Mouse (Mus musculus) spleen, postnatal 14 days (tissue): ENCODE results near the gene Igsf23.
"Not testable (repeated sequence)": the region's sequence is repeated elsewhere in the genome, so short reads cannot be mapped to it uniquely, and the experiment has no call there.

Source experiments
- DNase-seq, 2 experiments: peaks; one replicate each; pipeline ENCODE4 v3.0.0; 2021 to 2022; ENCODE audit warnings: low spot score in 2 of 2

Gene Igsf23

GRCm38 (mm10) chr7:19950589-19950988, at the start of gene Igsf23:
Igsf23 (minus strand) TSS chr7:19950756.
- DNase-seq = no peak

GRCm38 (mm10) chr7:19996721-19997120, 46.2 kb upstream of the Igsf23 start:
- DNase-seq = not testable (repeated sequence)

GRCm38 (mm10) chr7:19991165-19991564, 40.6 kb upstream of the Igsf23 start, which contains the start of gene Nlrp9b:
Nlrp9b (plus strand) TSS chr7:19991465.
- DNase-seq = not testable (repeated sequence)

GRCm38 (mm10) chr7:19971516-19971915, 21.0 kb upstream of the Igsf23 start:
- DNase-seq = no peak

- DNase-seq = no peak
Measured at GRCm38 (mm10) chr7:19970196-19970595, 19.6 kb upstream of the Igsf23 start.

- DNase-seq = no peak
Measured at GRCm38 (mm10) chr7:19969541-19970090, 19.1 kb upstream of the Igsf23 start.

- DNase-seq = no peak
Measured at GRCm38 (mm10) chr7:19969106-19969505, 18.6 kb upstream of the Igsf23 start.

GRCm38 (mm10) chr7:19964985-19965579, 14.5 kb upstream of the Igsf23 start, which contains the start of gene Ceacam20:
Ceacam20 (plus strand) TSS chr7:19965412.
- DNase-seq = no peak

- DNase-seq = no peak
Measured at GRCm38 (mm10) chr7:19962423-19962822, 11.9 kb upstream of the Igsf23 start.

- peak; percentile 54 to 73 for DNase-seq
Measured at GRCm38 (mm10) chr7:19956341-19956781, 5.8 kb upstream of the Igsf23 start.

GRCm38 (mm10) chr7:19955861-19956260, 5.3 kb upstream of the Igsf23 start:
- no peak for DNase-seq

GRCm38 (mm10) chr7:19953054-19953453, 2.5 kb upstream of the Igsf23 start:
- DNase-seq = no peak

GRCm38 (mm10) chr7:19952320-19952986, 1.9 kb upstream of the Igsf23 start:
- DNase-seq = no peak

- DNase-seq = no peak
Measured at GRCm38 (mm10) chr7:19949996-19950395, 560 bp downstream of the Igsf23 start.

- DNase-seq = no peak
Measured at GRCm38 (mm10) chr7:19948956-19949355, 1.6 kb downstream of the Igsf23 start.

GRCm38 (mm10) chr7:19945821-19946515, 4.6 kb downstream of the Igsf23 start:
- no peak for DNase-seq

GRCm38 (mm10) chr7:19945201-19945600, 5.4 kb downstream of the Igsf23 start:
- DNase-seq = no peak

GRCm38 (mm10) chr7:19944709-19945108, 5.8 kb downstream of the Igsf23 start:
- no peak for DNase-seq

GRCm38 (mm10) chr7:19940256-19940655, 10.3 kb downstream of the Igsf23 start:
- no peak for DNase-seq

GRCm38 (mm10) chr7:19939555-19940235, 10.9 kb downstream of the Igsf23 start:
- DNase-seq = no peak

- DNase-seq = no peak
Measured at GRCm38 (mm10) chr7:19937229-19937821, 13.2 kb downstream of the Igsf23 start.
